Mouse (Mus musculus): Measurements from ENCODE around the gene Rcbtb2. TPM values are rescaled to one million over a fixed set of nuclear protein-coding genes. Genes with fewer than 3 reads are reported as not detected.
"Not testable (repeated sequence)": the region's sequence is repeated elsewhere in the genome, so short reads cannot be mapped to it uniquely, and the experiment has no call there.

Gene Rcbtb2
- polyA plus RNA-seq, 1 experiment = 169 TPM

GRCm38 (mm10) chr14:73112186-73112840 lies 10.5 kb upstream of the Rcbtb2 start:
- WGBS = 33% methylated on average over 12 of the region's 12 CpGs
- no peak for TF ChIP-seq POLR2A (IDR thresholded peaks at IDR 0.05; ENCODE audit: control insufficient read depth, extremely low read depth, insufficient read depth, low read length, poor library complexity)
- no peak for TF ChIP-seq CTCF (IDR thresholded peaks at IDR 0.05; ENCODE audit: borderline replicate concordance, control insufficient read depth, extremely low read depth, insufficient read depth, low read length, poor library complexity)
- no peaks in the 10 kb centered on the region for H3K36me3 ChIP-seq (ENCODE audit: control insufficient read depth, insufficient read depth, low read length)
- DNase-seq = peak; percentile 59
- H3K4me1 ChIP-seq (replicated peaks; ENCODE audit: control insufficient read depth, insufficient read depth, low read length) = peaks cover 55% of the 10 kb centered on the region
- no peaks in the 10 kb centered on the region for H3K27me3 ChIP-seq (ENCODE audit: control insufficient read depth, insufficient read depth, low read length)
- H3K27ac ChIP-seq (ENCODE audit: control insufficient read depth, insufficient read depth, low read length) = peak overlapping the region; percentile 97
- H3K4me3 ChIP-seq (ENCODE audit: control insufficient read depth, insufficient read depth, low read length) = no peak overlapping the region

GRCm38 (mm10) chr14:73114952-73115351 lies 7.9 kb upstream of the Rcbtb2 start:
- not testable (repeated sequence) for DNase-seq; H3K27me3 ChIP-seq (ENCODE audit: control insufficient read depth, insufficient read depth, low read length); H3K36me3 ChIP-seq (ENCODE audit: control insufficient read depth, insufficient read depth, low read length); H3K4me3 ChIP-seq (ENCODE audit: control insufficient read depth, insufficient read depth, low read length)
- H3K27ac ChIP-seq (ENCODE audit: control insufficient read depth, insufficient read depth, low read length) = peak overlapping the region; percentile 96
- WGBS = 76% methylated on average over 3 of the region's 3 CpGs
- peaks cover 59% of the 10 kb centered on the region for H3K4me1 ChIP-seq (replicated peaks; ENCODE audit: control insufficient read depth, insufficient read depth, low read length)

GRCm38 (mm10) chr14:73116301-73116700 lies 6.5 kb upstream of the Rcbtb2 start:
- H3K4me1 ChIP-seq (replicated peaks; ENCODE audit: control insufficient read depth, insufficient read depth, low read length) = peaks cover 57% of the 10 kb centered on the region

GRCm38 (mm10) chr14:73116938-73117337 lies 5.9 kb upstream of the Rcbtb2 start:
- WGBS = 2% methylated on average over 9 of the region's 9 CpGs
- Histone ChIP-seq H3K4me3 (ENCODE audit: control insufficient read depth, insufficient read depth, low read length) (no peak overlapping the region), H3K36me3 (ENCODE audit: control insufficient read depth, insufficient read depth, low read length) (no peaks in the 10 kb centered on the region), H3K27ac (ENCODE audit: control insufficient read depth, insufficient read depth, low read length) (peak overlapping the region; percentile 100), H3K4me1 (replicated peaks; ENCODE audit: control insufficient read depth, insufficient read depth, low read length) (peaks cover 57% of the 10 kb centered on the region), H3K27me3 (ENCODE audit: control insufficient read depth, insufficient read depth, low read length) (no peaks in the 10 kb centered on the region)
- DNase-seq = peak; percentile 87
- TF ChIP-seq CTCF (IDR thresholded peaks at IDR 0.05; ENCODE audit: borderline replicate concordance, control insufficient read depth, extremely low read depth, insufficient read depth, low read length, poor library complexity) (no peak), POLR2A (IDR thresholded peaks at IDR 0.05; ENCODE audit: control insufficient read depth, extremely low read depth, insufficient read depth, low read length, poor library complexity) (0 out of 2 replicates have a peak, but pooled peaks have one; percentile 37)

More at GRCm38 (mm10) chr14:73116301-73116700, 6.5 kb upstream of the Rcbtb2 start:
- Histone ChIP-seq H3K27me3 (ENCODE audit: control insufficient read depth, insufficient read depth, low read length) (no peaks in the 10 kb centered on the region), H3K36me3 (ENCODE audit: control insufficient read depth, insufficient read depth, low read length) (no peaks in the 10 kb centered on the region), H3K27ac (ENCODE audit: control insufficient read depth, insufficient read depth, low read length) (peak overlapping the region; percentile 96), H3K4me3 (ENCODE audit: control insufficient read depth, insufficient read depth, low read length) (no peak overlapping the region)
- DNase-seq = peak; percentile 60
- TF ChIP-seq CTCF (IDR thresholded peaks at IDR 0.05; ENCODE audit: borderline replicate concordance, control insufficient read depth, extremely low read depth, insufficient read depth, low read length, poor library complexity) (no peak), POLR2A (IDR thresholded peaks at IDR 0.05; ENCODE audit: control insufficient read depth, extremely low read depth, insufficient read depth, low read length, poor library complexity) (0 out of 2 replicates have a peak, but pooled peaks have one; percentile 21)
- 8% methylated on average over 2 of the region's 2 CpGs for WGBS

GRCm38 (mm10) chr14:73117411-73118392 lies 5.1 kb upstream of the Rcbtb2 start:
- Histone ChIP-seq H3K4me3 (ENCODE audit: control insufficient read depth, insufficient read depth, low read length) (no peak overlapping the region), H3K27me3 (ENCODE audit: control insufficient read depth, insufficient read depth, low read length) (no peaks in the 10 kb centered on the region), H3K27ac (ENCODE audit: control insufficient read depth, insufficient read depth, low read length) (peak overlapping the region; percentile 100), H3K36me3 (ENCODE audit: control insufficient read depth, insufficient read depth, low read length) (no peaks in the 10 kb centered on the region), H3K4me1 (replicated peaks; ENCODE audit: control insufficient read depth, insufficient read depth, low read length) (peaks cover 52% of the 10 kb centered on the region)
- no peak for DNase-seq
- WGBS = 60% methylated on average over 7 of the region's 7 CpGs
- no peak for TF ChIP-seq POLR2A (IDR thresholded peaks at IDR 0.05; ENCODE audit: control insufficient read depth, extremely low read depth, insufficient read depth, low read length, poor library complexity)
- no peak for TF ChIP-seq CTCF (IDR thresholded peaks at IDR 0.05; ENCODE audit: borderline replicate concordance, control insufficient read depth, extremely low read depth, insufficient read depth, low read length, poor library complexity)

- TF ChIP-seq CTCF (IDR thresholded peaks at IDR 0.05; ENCODE audit: borderline replicate concordance, control insufficient read depth, extremely low read depth, insufficient read depth, low read length, poor library complexity) = no peak
- no peak for TF ChIP-seq POLR2A (IDR thresholded peaks at IDR 0.05; ENCODE audit: control insufficient read depth, extremely low read depth, insufficient read depth, low read length, poor library complexity)
- Histone ChIP-seq H3K27ac (ENCODE audit: control insufficient read depth, insufficient read depth, low read length) (peak overlapping the region; percentile 100), H3K4me1 (replicated peaks; ENCODE audit: control insufficient read depth, insufficient read depth, low read length) (peaks cover 58% of the 10 kb centered on the region), H3K27me3 (ENCODE audit: control insufficient read depth, insufficient read depth, low read length) (no peaks in the 10 kb centered on the region), H3K36me3 (ENCODE audit: control insufficient read depth, insufficient read depth, low read length) (no peaks in the 10 kb centered on the region), H3K4me3 (ENCODE audit: control insufficient read depth, insufficient read depth, low read length) (no peak overlapping the region)
- DNase-seq = peak; percentile 72
- 33% methylated on average over 14 of the region's 14 CpGs for WGBS
Measured at GRCm38 (mm10) chr14:73118482-73119347, 4.1 kb upstream of the Rcbtb2 start.

All from thymus, adult 2 months (tissue).